Mouse (Mus musculus): ENCODE data around the gene Zfp26.

GRCm38 (mm10) chr9:20476632-20477031 is 16.7 kb upstream of the Zfp26 start:
- TF ChIP-seq EP300 (IDR thresholded peaks at IDR 0.05; ENCODE audit: insufficient read depth, low read depth, low read length) (no peak), CTCF (IDR thresholded peaks at IDR 0.05) (no peak), POLR2A (IDR thresholded peaks at IDR 0.05; ENCODE audit: insufficient read depth, low read depth, low read length) (no peak)
